Mouse (Mus musculus): ENCODE results near the gene Stx3. TPM values are rescaled to one million over a fixed set of nuclear protein-coding genes. Genes with fewer than 3 reads are reported as not detected.
A peak's percentile ranks its signal among the peaks of the same experiment; 100 is the strongest.

Stx3 gene
- polyA plus RNA-seq, 1 experiment from 2014 or later: 17.6 TPM

- Histone ChIP-seq H3K9me3 (no peaks in the 10 kb centered on the region), H3K4me2 (peak overlapping the region; percentile 76), H3K4me1 (peaks cover 10% of the 10 kb centered on the region), H3K27ac (0 out of 2 replicates have a peak overlapping the region, but pooled peaks have one; percentile 45), H3K9ac (no peak overlapping the region), H3K36me3 (peaks cover 15% of the 10 kb centered on the region), H3K4me3 (peak overlapping the region; percentile 69), H3K27me3 (no peaks in the 10 kb centered on the region)
- WGBS: 86% methylated on average over 5 of the region's 5 CpGs
- no peak for ATAC-seq (ENCODE audit: borderline replicate concordance, extremely low read depth, low FRiP score, low TSS enrichment)
Measured at GRCm38 (mm10) chr19:11769257-11769920, 49.8 kb downstream of the Stx3 start.

GRCm38 (mm10) chr19:11768163-11768562, 51.0 kb downstream of the Stx3 start:
- Histone ChIP-seq H3K27ac (no peak overlapping the region), H3K9me3 (no peaks in the 10 kb centered on the region), H3K27me3 (no peaks in the 10 kb centered on the region), H3K4me2 (no peak overlapping the region), H3K36me3 (peaks cover 3% of the 10 kb centered on the region; the same call in 1 of the 2 replicates), H3K4me3 (no peak overlapping the region), H3K9ac (no peak overlapping the region), H3K4me1 (peaks cover 10% of the 10 kb centered on the region)
- ATAC-seq (ENCODE audit: borderline replicate concordance, extremely low read depth, low FRiP score, low TSS enrichment): no peak
- WGBS: 8% methylated on average over 3 of the region's 3 CpGs

DNA sequence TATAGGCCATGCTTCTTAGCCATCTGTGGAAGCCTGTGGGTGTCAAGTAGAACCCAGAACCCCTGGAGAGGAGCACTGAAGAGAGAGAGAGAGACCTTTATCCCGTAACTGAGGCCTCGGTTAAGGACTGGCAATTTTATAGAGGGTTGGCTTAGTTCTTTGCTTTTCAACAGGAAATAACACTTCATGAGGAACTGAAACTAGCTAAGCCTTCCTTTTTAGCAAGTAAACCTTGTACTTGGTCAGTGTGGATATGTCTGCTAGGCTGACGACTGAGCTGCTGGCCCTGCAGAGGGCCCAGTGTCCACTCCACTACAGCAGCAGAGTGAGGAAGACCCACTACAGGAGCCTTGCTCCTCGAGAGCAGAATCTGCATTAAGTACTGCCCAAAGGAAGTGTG, 52.8 kb downstream of the Stx3 start:
- Histone ChIP-seq H3K4me3 (no peak overlapping the region), H3K9me3 (no peaks in the 10 kb centered on the region), H3K27me3 (no peaks in the 10 kb centered on the region), H3K27ac (no peak overlapping the region), H3K9ac (no peak overlapping the region), H3K4me2 (no peak overlapping the region), H3K36me3 (no peaks in the 10 kb centered on the region), H3K4me1 (peaks cover 10% of the 10 kb centered on the region)
- ATAC-seq (ENCODE audit: borderline replicate concordance, extremely low read depth, low FRiP score, low TSS enrichment): no peak
- 53% methylated on average over 4 of the region's 4 CpGs for WGBS

DNA sequence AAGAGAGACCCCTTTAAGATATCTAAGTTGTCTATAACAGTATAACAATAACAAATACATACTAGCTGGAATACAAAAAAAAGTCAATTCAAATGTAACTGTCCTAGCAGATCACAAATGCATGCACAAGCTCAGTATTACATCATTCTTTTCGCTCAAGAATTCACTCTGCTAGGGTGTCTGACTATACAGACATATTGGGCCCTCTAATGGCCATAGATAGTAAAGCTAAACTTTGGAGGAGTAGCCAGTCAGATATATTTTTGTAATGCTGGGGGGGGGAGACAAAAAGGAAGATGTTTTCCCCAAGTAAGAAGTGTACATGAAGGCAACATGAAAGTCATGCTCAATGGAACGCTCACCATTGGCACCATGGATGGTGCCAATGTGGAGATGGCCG, 54.1 kb downstream of the Stx3 start:
- no peak overlapping the region for H3K4me3 ChIP-seq
- no peaks in the 10 kb centered on the region for H3K27me3 ChIP-seq
- H3K4me1 ChIP-seq: 0 out of 2 replicates have a peak, but pooled peaks cover 2% of the 10 kb centered on the region
- WGBS: 82% methylated on average over 3 of the region's 3 CpGs
- no peak overlapping the region for H3K9ac ChIP-seq
- no peak for ATAC-seq (ENCODE audit: borderline replicate concordance, extremely low read depth, low FRiP score, low TSS enrichment)
- H3K9me3 ChIP-seq: no peaks in the 10 kb centered on the region
- H3K27ac ChIP-seq: no peak overlapping the region
- no peak overlapping the region for H3K4me2 ChIP-seq
- no peaks in the 10 kb centered on the region for H3K36me3 ChIP-seq

GRCm38 (mm10) chr19:11747298-11747697, 71.9 kb downstream of the Stx3 start, which contains the start of gene Gif:
Gene Gif, plus strand, starts transcription at chr19:11747554.
- no peak within 1 kb of the TSS for H3K9ac ChIP-seq
- no peaks in the 10 kb centered on the region for H3K27me3 ChIP-seq
- H3K27ac ChIP-seq: no peak within 1 kb of the TSS
- no peak within 1 kb of the TSS for H3K4me2 ChIP-seq
- 56% methylated on average over 2 of the region's 2 CpGs for WGBS
- no peak for ATAC-seq (ENCODE audit: borderline replicate concordance, extremely low read depth, low FRiP score, low TSS enrichment)
- no peaks in the 10 kb centered on the region for H3K4me1 ChIP-seq
- H3K9me3 ChIP-seq: no peaks in the 10 kb centered on the region
- no peaks in the 10 kb centered on the region for H3K36me3 ChIP-seq
- no peak within 1 kb of the TSS for H3K4me3 ChIP-seq

DNA sequence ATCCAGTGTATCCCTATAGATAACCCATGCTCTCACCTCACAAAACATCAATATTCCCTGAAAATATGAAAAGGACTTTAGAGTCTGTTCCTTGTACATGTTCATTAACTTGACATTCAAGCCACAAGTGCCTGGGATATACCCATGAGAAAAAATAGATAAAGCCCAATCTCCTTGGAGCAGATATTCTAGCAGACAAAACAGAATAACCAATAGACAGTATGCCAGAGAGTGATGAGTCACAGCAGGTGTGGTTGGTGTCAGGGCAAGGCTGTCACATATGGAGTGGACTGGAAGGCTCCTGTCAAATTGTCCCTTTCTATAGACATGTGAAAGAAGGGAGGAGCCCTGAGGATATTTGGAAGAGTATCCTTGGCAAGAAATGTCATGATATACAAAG, 73.5 kb downstream of the Stx3 start:
- ATAC-seq (ENCODE audit: borderline replicate concordance, extremely low read depth, low FRiP score, low TSS enrichment): no peak
- Histone ChIP-seq H3K4me1 (no peaks in the 10 kb centered on the region), H3K9ac (no peak overlapping the region), H3K9me3 (no peaks in the 10 kb centered on the region), H3K27ac (no peak overlapping the region), H3K27me3 (no peaks in the 10 kb centered on the region), H3K36me3 (no peaks in the 10 kb centered on the region), H3K4me3 (no peak overlapping the region), H3K4me2 (no peak overlapping the region)

DNA sequence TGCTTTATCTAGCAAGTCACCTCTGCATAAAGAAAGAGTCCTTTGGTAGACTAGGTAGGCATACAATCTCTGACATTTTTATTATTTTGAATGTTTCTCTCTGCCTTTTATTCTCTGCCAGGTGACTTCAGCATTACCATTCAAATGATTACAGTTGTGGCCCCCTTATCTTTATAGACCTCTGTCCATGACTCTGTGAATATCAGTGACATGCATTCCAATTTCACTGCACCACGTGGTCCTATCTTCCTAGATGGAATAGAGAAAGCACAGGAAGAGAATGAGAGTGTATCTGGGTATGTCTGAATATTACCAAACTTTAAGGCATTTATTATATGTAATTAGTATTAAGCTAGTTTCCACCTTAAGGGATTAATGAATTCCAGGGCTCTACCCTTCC, 82.7 kb downstream of the Stx3 start:
- H3K27ac ChIP-seq: no peak overlapping the region
- H3K4me3 ChIP-seq: no peak overlapping the region
- no peaks in the 10 kb centered on the region for H3K4me1 ChIP-seq
- H3K27me3 ChIP-seq: no peaks in the 10 kb centered on the region
- ATAC-seq (ENCODE audit: borderline replicate concordance, extremely low read depth, low FRiP score, low TSS enrichment): no peak
- H3K36me3 ChIP-seq: no peaks in the 10 kb centered on the region
- H3K9ac ChIP-seq: no peak overlapping the region
- no peaks in the 10 kb centered on the region for H3K9me3 ChIP-seq
- H3K4me2 ChIP-seq: no peak overlapping the region
- 34% methylated on average over 1 of the region's 1 CpGs for WGBS

- Histone ChIP-seq H3K36me3 (no peaks in the 10 kb centered on the region), H3K9me3 (no peaks in the 10 kb centered on the region), H3K9ac (no peak overlapping the region), H3K4me3 (no peak overlapping the region), H3K27ac (no peak overlapping the region), H3K4me1 (no peaks in the 10 kb centered on the region), H3K27me3 (no peaks in the 10 kb centered on the region), H3K4me2 (no peak overlapping the region)
- 61% methylated on average over 1 of the region's 1 CpGs for WGBS
- ATAC-seq (ENCODE audit: borderline replicate concordance, extremely low read depth, low FRiP score, low TSS enrichment): no peak
Measured at GRCm38 (mm10) chr19:11730278-11730677, 88.9 kb downstream of the Stx3 start.

GRCm38 (mm10) chr19:11727304-11727703, 91.9 kb downstream of the Stx3 start:
- no peak overlapping the region for H3K4me3 ChIP-seq
- H3K36me3 ChIP-seq: no peaks in the 10 kb centered on the region
- no peaks in the 10 kb centered on the region for H3K27me3 ChIP-seq
- ATAC-seq (ENCODE audit: borderline replicate concordance, extremely low read depth, low FRiP score, low TSS enrichment): no peak
- no peaks in the 10 kb centered on the region for H3K9me3 ChIP-seq
- WGBS: 88% methylated on average over 5 of the region's 5 CpGs
- no peak overlapping the region for H3K9ac ChIP-seq
- peaks cover 4% of the 10 kb centered on the region; the same call in 1 of the 2 replicates for H3K4me1 ChIP-seq
- no peak overlapping the region for H3K4me2 ChIP-seq
- no peak overlapping the region for H3K27ac ChIP-seq

DNA sequence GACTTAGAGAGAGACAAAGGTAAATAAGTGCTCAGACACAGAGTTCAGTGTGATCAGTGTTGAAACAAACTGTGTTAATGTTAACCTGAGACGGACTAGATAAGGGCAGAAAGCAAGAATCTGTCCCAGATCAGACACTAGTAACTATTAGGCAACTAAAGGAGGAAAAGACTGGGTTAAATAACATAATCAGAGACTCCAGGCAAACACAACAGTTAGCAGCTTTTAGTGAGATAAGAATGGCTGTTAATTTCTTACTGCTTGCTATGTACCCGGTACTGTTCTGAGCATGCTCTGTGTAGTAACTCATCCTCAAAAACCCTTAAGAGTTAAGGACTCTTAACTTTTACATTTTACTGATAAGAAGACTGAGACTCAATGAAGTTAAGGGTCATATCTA, 93.3 kb downstream of the Stx3 start:
- Histone ChIP-seq H3K36me3 (no peaks in the 10 kb centered on the region), H3K4me2 (no peak overlapping the region), H3K4me1 (peaks cover 4% of the 10 kb centered on the region; the same call in 1 of the 2 replicates), H3K27me3 (no peaks in the 10 kb centered on the region), H3K27ac (no peak overlapping the region), H3K9me3 (no peaks in the 10 kb centered on the region), H3K4me3 (no peak overlapping the region), H3K9ac (no peak overlapping the region)
- no peak for ATAC-seq (ENCODE audit: borderline replicate concordance, extremely low read depth, low FRiP score, low TSS enrichment)
- 40% methylated on average over 2 of the region's 2 CpGs for WGBS

Data from lung, embryonic 15.5 days (tissue).